Mouse (Mus musculus): Measurements from ENCODE around the gene Palmd.
A peak's percentile ranks its signal among the peaks of the same experiment; 100 is the strongest.

Gene Palmd

GRCm38 (mm10) chr3:116960414-116960813 lies 8.4 kb downstream of the Palmd start:
- no peak for DNase-seq (ENCODE audit: low read depth, low spot score)

- DNase-seq (ENCODE audit: low read depth, low spot score): no peak
Measured at GRCm38 (mm10) chr3:116955061-116955460, 13.7 kb downstream of the Palmd start.

GRCm38 (mm10) chr3:116953366-116953765 lies 15.4 kb downstream of the Palmd start:
- DNase-seq (ENCODE audit: low read depth, low spot score): no peak

- DNase-seq (ENCODE audit: low read depth, low spot score): no peak
Measured at GRCm38 (mm10) chr3:116952242-116952899, 16.4 kb downstream of the Palmd start.

- DNase-seq (ENCODE audit: low read depth, low spot score): no peak
Measured at GRCm38 (mm10) chr3:116951489-116951888, 17.3 kb downstream of the Palmd start.

- no peak for DNase-seq (ENCODE audit: low read depth, low spot score)
Measured at GRCm38 (mm10) chr3:116950665-116951115, 18.1 kb downstream of the Palmd start.

GRCm38 (mm10) chr3:116946476-116946875 lies 22.3 kb downstream of the Palmd start:
- DNase-seq (ENCODE audit: low read depth, low spot score): no peak

- no peak for DNase-seq (ENCODE audit: low read depth, low spot score)
Measured at GRCm38 (mm10) chr3:116943422-116943821, 25.4 kb downstream of the Palmd start.

GRCm38 (mm10) chr3:116942751-116943150 lies 26.0 kb downstream of the Palmd start:
- DNase-seq (ENCODE audit: low read depth, low spot score): no peak

- no peak for DNase-seq (ENCODE audit: low read depth, low spot score)
Measured at GRCm38 (mm10) chr3:116941559-116942117, 27.1 kb downstream of the Palmd start.

GRCm38 (mm10) chr3:116940804-116941558 lies 27.8 kb downstream of the Palmd start:
- no peak for DNase-seq (ENCODE audit: low read depth, low spot score)

- DNase-seq (ENCODE audit: low read depth, low spot score): no peak
Measured at GRCm38 (mm10) chr3:116936934-116937691, 31.7 kb downstream of the Palmd start.

GRCm38 (mm10) chr3:116933158-116933557 lies 35.6 kb downstream of the Palmd start:
- no peak for DNase-seq (ENCODE audit: low read depth, low spot score)

GRCm38 (mm10) chr3:116928994-116929393 lies 39.8 kb downstream of the Palmd start:
- DNase-seq (ENCODE audit: low read depth, low spot score): no peak

- DNase-seq (ENCODE audit: low read depth, low spot score): no peak
Measured at GRCm38 (mm10) chr3:116923042-116923441, 45.7 kb downstream of the Palmd start.

GRCm38 (mm10) chr3:116921535-116921934 lies 47.3 kb downstream of the Palmd start:
- no peak for DNase-seq (ENCODE audit: low read depth, low spot score)

GRCm38 (mm10) chr3:116917016-116917415 lies 51.8 kb downstream of the Palmd start:
- DNase-seq (ENCODE audit: low read depth, low spot score): no peak

- no peak for DNase-seq (ENCODE audit: low read depth, low spot score)
Measured at GRCm38 (mm10) chr3:116914931-116915330, 53.9 kb downstream of the Palmd start.

- DNase-seq (ENCODE audit: low read depth, low spot score): no peak
Measured at GRCm38 (mm10) chr3:116914374-116914773, 54.4 kb downstream of the Palmd start.

- DNase-seq (ENCODE audit: low read depth, low spot score): no peak
Measured at GRCm38 (mm10) chr3:116906596-116906995, 62.2 kb downstream of the Palmd start.

- peak; percentile 65 for DNase-seq (ENCODE audit: low read depth, low spot score)
Measured at GRCm38 (mm10) chr3:116905898-116906297, 62.9 kb downstream of the Palmd start.

GRCm38 (mm10) chr3:116904158-116904557 lies 64.6 kb downstream of the Palmd start:
- DNase-seq (ENCODE audit: low read depth, low spot score): peak; percentile 71

All from R1 (cell line).